Mouse (Mus musculus): Measurements from ENCODE around the gene Osbp.

The Osbp gene

GRCm38 (mm10) chr19:12010916-12011559 lies 45.3 kb downstream of the Osbp start:
- CTCF ChIA-PET: interaction anchor here (0.6 to 0.7 kb wide), 2 partner anchors 40 to 409 kb away, joined by 3 to 9 read pairs; no protein-coding TSS in a partner anchor

DNA sequence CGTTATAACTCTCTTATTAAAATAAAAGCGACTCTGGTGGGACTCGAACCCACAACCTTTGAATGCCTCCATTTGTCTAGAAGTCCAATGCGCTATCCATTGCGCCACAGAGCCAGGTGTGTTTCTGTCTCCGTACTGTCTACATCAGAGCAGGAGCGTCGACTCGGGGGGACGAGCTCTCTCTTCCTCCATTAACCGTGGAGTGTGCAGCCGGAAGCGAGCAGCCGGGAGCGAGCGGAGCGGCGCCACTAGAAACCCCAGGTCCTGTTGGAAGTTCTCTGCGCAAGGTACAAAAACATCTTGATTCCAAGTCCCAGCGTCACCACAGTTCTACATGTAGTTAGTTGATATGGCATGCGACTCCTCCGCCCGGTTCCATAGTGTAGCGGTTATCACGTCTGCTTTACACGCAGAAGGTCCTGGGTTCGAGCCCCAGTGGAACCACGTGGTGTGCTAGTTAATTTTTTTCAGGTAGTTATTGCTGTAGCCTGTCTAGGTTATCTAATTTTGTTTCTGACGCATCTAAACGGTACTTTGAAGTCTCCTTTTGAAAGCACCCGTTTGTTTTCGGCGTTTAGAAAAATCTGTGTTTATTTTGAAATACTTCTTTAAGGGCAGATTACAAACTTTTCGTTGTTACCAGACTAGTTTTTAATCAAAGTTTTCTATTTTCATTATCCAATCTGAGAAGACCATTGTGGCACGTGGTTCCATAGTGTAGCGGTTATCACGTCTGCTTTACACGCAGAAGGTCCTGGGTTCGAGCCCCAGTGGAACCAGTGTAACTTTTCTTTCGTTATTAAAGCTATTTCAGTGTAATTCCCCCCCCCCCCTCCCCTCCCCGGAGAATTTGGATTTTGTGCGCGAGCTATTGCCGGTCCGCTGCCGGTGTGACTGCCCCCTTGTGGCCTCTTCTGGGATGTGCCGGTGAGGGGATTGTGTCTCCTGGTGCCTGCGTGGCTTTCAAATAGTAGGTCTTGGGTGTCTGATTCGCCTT lies 46.1 kb downstream of the Osbp start:
- CTCF ChIA-PET: interaction anchor here (0.6 to 0.7 kb wide), 3 partner anchors 41 to 408 kb away, joined by 3 to 9 read pairs (median 6); no protein-coding TSS in a partner anchor

- CTCF ChIA-PET: interaction anchor here (0.6 kb wide), 1 partner anchor 128 kb away, joined by 6 read pairs; no protein-coding TSS in a partner anchor
Measured at GRCm38 (mm10) chr19:12012615-12013014, 46.9 kb downstream of the Osbp start.

GRCm38 (mm10) chr19:12013228-12013627 lies 47.5 kb downstream of the Osbp start:
- CTCF ChIA-PET: no interaction called here

DNA sequence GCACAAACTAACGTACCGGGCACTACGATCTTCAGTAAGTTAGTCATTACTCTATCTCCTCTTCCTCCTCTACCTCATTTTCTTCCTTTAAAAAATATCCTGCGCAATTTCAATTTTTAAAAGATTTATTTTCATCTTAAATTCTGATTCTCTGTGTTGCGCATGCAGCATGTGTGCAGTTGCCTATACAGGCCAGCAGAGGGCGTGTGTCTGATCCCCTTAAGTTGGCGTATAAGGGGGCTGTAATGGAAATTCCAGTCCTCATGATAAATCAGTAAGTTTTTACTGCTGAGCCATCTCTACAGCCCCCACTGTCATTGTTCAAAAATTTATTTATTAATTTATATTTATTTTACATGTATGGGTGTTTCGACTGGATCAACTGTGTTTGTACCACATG lies 50.0 kb downstream of the Osbp start:
- CTCF ChIA-PET: no interaction called here

DNA sequence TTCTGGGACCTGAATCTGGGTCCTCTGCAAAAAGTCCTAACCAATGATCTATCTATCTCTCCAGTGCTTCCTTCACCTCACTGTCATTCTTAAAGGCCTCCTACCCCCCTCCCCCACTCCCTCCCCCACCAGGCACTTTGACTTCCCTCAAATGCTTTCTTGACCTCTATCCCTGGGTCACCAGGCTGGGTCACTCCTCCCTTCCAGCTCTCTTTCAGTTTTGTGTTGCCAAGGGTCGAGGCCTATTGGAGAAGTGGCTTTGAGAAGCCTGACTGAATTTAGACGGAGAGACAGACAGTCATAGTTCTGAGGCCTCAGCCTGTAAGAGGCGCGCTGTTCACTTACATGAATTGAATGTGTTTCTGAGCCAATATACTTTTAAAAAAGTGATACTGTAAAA lies 50.5 kb downstream of the Osbp start:
- CTCF ChIA-PET: no interaction called here

GRCm38 (mm10) chr19:12024149-12024548 lies 58.4 kb downstream of the Osbp start:
- CTCF ChIA-PET: interaction anchor here (0.6 kb wide), 1 partner anchor 527 kb away, joined by 6 read pairs; no protein-coding TSS in a partner anchor

DNA sequence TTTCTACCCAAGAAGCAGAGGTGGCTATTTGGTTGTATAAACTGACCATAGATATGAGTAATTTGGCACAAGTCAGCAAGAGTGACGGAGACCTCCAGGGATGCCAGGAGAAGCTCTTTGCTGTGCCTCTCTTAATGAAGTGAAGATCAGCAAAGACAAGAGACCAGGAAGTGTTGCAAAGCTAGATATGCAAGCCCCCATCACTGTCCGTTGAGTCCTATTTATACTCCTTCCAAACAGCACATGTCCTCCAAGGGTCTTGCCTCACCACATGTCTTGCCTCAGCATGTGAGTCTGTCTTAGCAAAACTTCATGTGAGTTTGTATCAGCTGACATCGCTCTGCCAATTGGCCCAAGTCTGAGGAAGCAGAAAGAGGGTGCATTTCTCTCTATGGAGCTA lies 59.6 kb downstream of the Osbp start:
- CTCF ChIA-PET: no interaction called here

DNA sequence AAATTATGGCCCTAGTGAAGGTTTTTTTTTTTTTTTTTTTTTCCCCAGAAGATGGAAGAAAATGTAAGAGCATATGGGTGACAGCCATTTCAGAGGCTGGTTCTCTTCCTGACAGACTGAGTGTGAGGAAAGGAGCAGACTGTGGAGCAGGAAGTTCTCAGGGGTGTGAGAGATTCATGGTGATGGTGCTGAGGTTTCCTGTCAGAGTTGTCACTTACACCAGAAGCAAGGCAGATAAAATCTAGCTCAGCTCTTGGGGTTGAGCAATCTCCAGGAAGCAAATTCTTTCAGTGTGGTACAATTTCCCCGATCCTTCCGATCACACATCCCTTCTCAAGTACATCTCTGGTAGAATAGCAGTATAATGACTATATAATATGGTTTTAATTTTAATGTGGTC lies 60.9 kb downstream of the Osbp start:
- CTCF ChIA-PET: no interaction called here

DNA sequence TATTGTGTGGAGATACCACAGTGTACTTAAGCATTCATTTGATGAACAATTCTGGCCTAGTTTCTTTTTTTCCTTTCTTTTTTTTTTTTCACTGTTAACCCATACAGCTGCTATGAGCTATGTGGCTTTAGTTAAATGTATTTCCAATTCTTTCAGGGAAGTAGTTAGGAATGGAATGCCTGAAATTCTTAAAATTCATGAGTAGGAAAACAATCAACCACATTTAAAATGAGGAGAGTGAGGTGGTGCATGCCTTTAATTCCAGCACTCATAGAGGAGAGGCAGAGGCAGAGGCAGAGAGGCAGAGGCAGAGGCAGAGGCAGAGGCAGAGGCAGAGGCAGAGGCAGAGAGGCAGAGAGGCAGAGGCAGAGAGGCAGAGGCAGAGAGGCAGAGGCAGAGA lies 72.0 kb downstream of the Osbp start:
- CTCF ChIA-PET: no interaction called here

DNA sequence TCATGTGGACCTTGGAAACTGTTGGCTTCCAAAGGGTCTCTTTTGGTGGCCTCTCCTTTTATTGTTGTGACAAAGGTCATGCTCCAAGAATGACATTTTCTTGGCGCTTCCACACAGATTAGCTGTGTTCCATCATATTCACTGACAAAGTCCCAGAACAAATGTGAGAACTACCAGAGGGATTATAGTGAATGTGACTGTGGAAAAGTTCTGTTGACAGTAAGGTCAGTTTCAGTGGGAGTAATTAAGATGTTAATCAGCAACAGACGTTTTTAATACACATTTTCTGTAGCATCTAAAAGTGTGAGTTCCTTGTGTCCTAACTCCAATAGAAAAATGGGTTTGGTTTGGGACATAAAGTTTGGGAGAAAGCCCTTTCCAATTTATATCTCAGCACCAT lies 75.5 kb downstream of the Osbp start, which contains the start of gene Olfr1423:
Olfr1423 (minus strand) TSS at position 101 of the 400 bp plus-strand sequence.
- CTCF ChIA-PET: no interaction called here

- CTCF ChIA-PET: no interaction called here
Measured at GRCm38 (mm10) chr19:12043163-12043562, 77.4 kb downstream of the Osbp start.

Data from spleen, embryonic (tissue).